Mouse (Mus musculus) kidney, embryonic 16.5 days (tissue): ENCODE data around the gene Gm20481. TPM values are rescaled to one million over a fixed set of nuclear protein-coding genes. Genes with fewer than 3 reads are reported as not detected.

Experiments
- ATAC-seq: fragments of 200-750 bp; cut with Nextera tagmentation; 2 replicates; pipeline ENCODE4 v1.8.0; 2017; ENCODE audit warnings: moderate TSS enrichment; ENCODE audit not compliant: low FRiP score, low TSS enrichment
- H3K27ac ChIP-seq: fragments of 300-500 bp; sonication (generic); 2 replicates; pipeline ENCODE4 v1.5.1; 2014; ENCODE audit warnings: low read length
- H3K27me3 ChIP-seq: fragments of 300-500 bp; sonication (generic); 2 replicates; pipeline ENCODE4 v1.6.1; 2014; ENCODE audit warnings: low read length, control low read depth, mixed read lengths; ENCODE audit not compliant: insufficient read depth
- H3K36me3 ChIP-seq: fragments of 300-500 bp; sonication (generic); 2 replicates; pipeline ENCODE4 v1.6.1; 2014; ENCODE audit warnings: low read length, control low read depth, mixed read lengths; ENCODE audit not compliant: insufficient read depth
- H3K4me1 ChIP-seq: fragments of 300-500 bp; sonication (generic); 2 replicates; pipeline ENCODE4 v1.6.1; 2014; ENCODE audit warnings: low read length, control low read depth, mixed read lengths; ENCODE audit not compliant: insufficient read depth
- H3K4me2 ChIP-seq: fragments of 300-500 bp; sonication (generic); replicated peaks from 2 replicates; pipeline ENCODE4 v1.6.1; 2014; ENCODE audit warnings: low read depth, low read length
- H3K4me3 ChIP-seq: fragments of 300-500 bp; sonication (generic); 2 replicates; pipeline ENCODE4 v1.5.1; 2014; ENCODE audit warnings: mild to moderate bottlenecking, low read length
- H3K9ac ChIP-seq: fragments of 300-500 bp; sonication (generic); replicated peaks from 2 replicates; pipeline ENCODE4 v1.6.1; 2014; ENCODE audit warnings: low read length
- H3K9me3 ChIP-seq: fragments of 300-500 bp; sonication (generic); 2 replicates; pipeline ENCODE4 v1.6.1; 2016; ENCODE audit warnings: low read length, control low read depth
- WGBS: fragments of 180-500 bp; shearing (Covaris S2); extraction: QIAGEN DNeasy Blood & Tissue Kit; methylation state at CpG from one replicate; pipeline ENCODE4 v1.1.7; 2014; 5-methylcytosine and 5-hydroxymethylcytosine counted together
- polyA plus RNA-seq: library from polyadenylated mRNA; unstranded; fragments of >200 nt; fragmentation: Nextera tagmentation; extraction: Ambion mirVana; gene quantifications from 2 replicates; pipeline ENCODE4 v1.2.1, GENCODE M21; 2015

Gm20481 gene
- polyA plus RNA-seq, 1 experiment from 2014 or later: not detected

GRCm38 (mm10) chr17:35009586-35009985 is 39.9 kb downstream of the Gm20481 start:
- no peaks in the 10 kb centered on the region for H3K27me3 ChIP-seq
- no peak overlapping the region for H3K4me3 ChIP-seq
- H3K9ac ChIP-seq: no peak overlapping the region
- no peaks in the 10 kb centered on the region for H3K4me1 ChIP-seq
- ATAC-seq: no peak
- H3K9me3 ChIP-seq: no peaks in the 10 kb centered on the region
- H3K36me3 ChIP-seq: peaks cover 89% of the 10 kb centered on the region
- no peak overlapping the region for H3K4me2 ChIP-seq
- WGBS: 75% methylated on average over 7 of the region's 7 CpGs
- H3K27ac ChIP-seq: no peak overlapping the region

GRCm38 (mm10) chr17:35011440-35011839 is 41.7 kb downstream of the Gm20481 start:
- Histone ChIP-seq H3K4me3 (no peak overlapping the region), H3K9ac (no peak overlapping the region), H3K4me2 (no peak overlapping the region), H3K27ac (no peak overlapping the region), H3K4me1 (no peaks in the 10 kb centered on the region), H3K9me3 (no peaks in the 10 kb centered on the region), H3K36me3 (peaks cover 92% of the 10 kb centered on the region), H3K27me3 (no peaks in the 10 kb centered on the region)
- 96% methylated on average over 8 of the region's 8 CpGs for WGBS
- ATAC-seq: no peak

- no peak overlapping the region for H3K4me2 ChIP-seq
- 78% methylated on average over 13 of the region's 13 CpGs for WGBS
- peaks cover 85% of the 10 kb centered on the region for H3K36me3 ChIP-seq
- no peaks in the 10 kb centered on the region for H3K4me1 ChIP-seq
- no peak for ATAC-seq
- H3K9me3 ChIP-seq: no peaks in the 10 kb centered on the region
- no peak overlapping the region for H3K4me3 ChIP-seq
- no peak overlapping the region for H3K9ac ChIP-seq
- no peaks in the 10 kb centered on the region for H3K27me3 ChIP-seq
- H3K27ac ChIP-seq: no peak overlapping the region
These were observed 42.7 kb downstream of the Gm20481 start for GRCm38 (mm10) chr17:35012430-35012829.

- 82% methylated on average over 6 of the region's 6 CpGs for WGBS
- Histone ChIP-seq H3K4me3 (no peak overlapping the region), H3K4me1 (no peaks in the 10 kb centered on the region), H3K9ac (no peak overlapping the region), H3K36me3 (peaks cover 77% of the 10 kb centered on the region), H3K27me3 (no peaks in the 10 kb centered on the region), H3K27ac (no peak overlapping the region), H3K9me3 (no peaks in the 10 kb centered on the region), H3K4me2 (no peak overlapping the region)
- ATAC-seq: no peak
These were observed 43.5 kb downstream of the Gm20481 start for GRCm38 (mm10) chr17:35013221-35013620.

GRCm38 (mm10) chr17:35015296-35015695 is 45.6 kb downstream of the Gm20481 start:
- H3K4me1 ChIP-seq: no peaks in the 10 kb centered on the region
- no peak for ATAC-seq
- no peak overlapping the region for H3K4me2 ChIP-seq
- H3K9me3 ChIP-seq: no peaks in the 10 kb centered on the region
- H3K27ac ChIP-seq: no peak overlapping the region
- WGBS: 90% methylated on average over 16 of the region's 16 CpGs
- peaks cover 60% of the 10 kb centered on the region for H3K36me3 ChIP-seq
- H3K27me3 ChIP-seq: no peaks in the 10 kb centered on the region
- H3K9ac ChIP-seq: no peak overlapping the region
- H3K4me3 ChIP-seq: no peak overlapping the region

- H3K4me2 ChIP-seq: no peak within 1 kb of the TSS
- peaks cover 49% of the 10 kb centered on the region for H3K36me3 ChIP-seq
- peaks cover 2% of the 10 kb centered on the region for H3K4me1 ChIP-seq
- H3K27ac ChIP-seq: no peak within 1 kb of the TSS
- no peaks in the 10 kb centered on the region for H3K9me3 ChIP-seq
- no peak within 1 kb of the TSS; the same call in 1 of the 2 replicates for H3K9ac ChIP-seq
- peak; percentile 39 for ATAC-seq
- no peaks in the 10 kb centered on the region for H3K27me3 ChIP-seq
- whole genome bisulfite sequencing: 64% methylated on average over 12 of the region's 12 CpGs
- H3K4me3 ChIP-seq: no peak within 1 kb of the TSS
These were observed 46.7 kb downstream of the Gm20481 start, which contains the start of gene Vwa7 for GRCm38 (mm10) chr17:35016376-35016775. Gene Vwa7, plus strand, starts transcription at chr17:35016579.

GRCm38 (mm10) chr17:35016791-35017705 is 47.3 kb downstream of the Gm20481 start:
- Histone ChIP-seq H3K4me1 (peaks cover 5% of the 10 kb centered on the region), H3K27me3 (no peaks in the 10 kb centered on the region), H3K36me3 (peaks cover 43% of the 10 kb centered on the region), H3K9ac (no peak overlapping the region; the same call in 1 of the 2 replicates), H3K9me3 (no peaks in the 10 kb centered on the region), H3K4me2 (no peak overlapping the region), H3K27ac (no peak overlapping the region), H3K4me3 (no peak overlapping the region)
- WGBS: 80% methylated on average over 10 of the region's 10 CpGs
- no peak for ATAC-seq

- Histone ChIP-seq H3K27ac (no peak overlapping the region), H3K4me3 (no peak overlapping the region), H3K36me3 (peaks cover 36% of the 10 kb centered on the region), H3K9me3 (no peaks in the 10 kb centered on the region), H3K4me1 (peaks cover 5% of the 10 kb centered on the region), H3K9ac (no peak overlapping the region), H3K27me3 (no peaks in the 10 kb centered on the region), H3K4me2 (no peak overlapping the region)
- ATAC-seq: no peak
- WGBS: 71% methylated on average over 14 of the region's 14 CpGs
These were observed 48.0 kb downstream of the Gm20481 start for GRCm38 (mm10) chr17:35017706-35018030.

- no peak for ATAC-seq
- Histone ChIP-seq H3K4me2 (no peak overlapping the region), H3K27ac (no peak overlapping the region), H3K27me3 (no peaks in the 10 kb centered on the region), H3K4me3 (no peak overlapping the region), H3K36me3 (peaks cover 31% of the 10 kb centered on the region), H3K9ac (no peak overlapping the region), H3K9me3 (no peaks in the 10 kb centered on the region), H3K4me1 (peaks cover 5% of the 10 kb centered on the region)
- WGBS: 83% methylated on average over 3 of the region's 3 CpGs
These were observed 48.5 kb downstream of the Gm20481 start for GRCm38 (mm10) chr17:35018171-35018570.

- Histone ChIP-seq H3K4me2 (no peak overlapping the region), H3K9me3 (no peaks in the 10 kb centered on the region), H3K27ac (no peak overlapping the region), H3K4me3 (no peak overlapping the region), H3K4me1 (peaks cover 11% of the 10 kb centered on the region), H3K9ac (no peak overlapping the region), H3K27me3 (no peaks in the 10 kb centered on the region), H3K36me3 (peaks cover 14% of the 10 kb centered on the region)
- 76% methylated on average over 11 of the region's 11 CpGs for WGBS
- ATAC-seq: no peak
These were observed 50.2 kb downstream of the Gm20481 start for GRCm38 (mm10) chr17:35019894-35020293.
